Mouse (Mus musculus): ENCODE measurements around the gene Rps11.
A peak's percentile ranks its signal among the peaks of the same experiment; 100 is the strongest.
"Not testable (repeated sequence)": the region's sequence is repeated elsewhere in the genome, so short reads cannot be mapped to it uniquely, and the experiment has no call there.

Gene Rps11

DNA sequence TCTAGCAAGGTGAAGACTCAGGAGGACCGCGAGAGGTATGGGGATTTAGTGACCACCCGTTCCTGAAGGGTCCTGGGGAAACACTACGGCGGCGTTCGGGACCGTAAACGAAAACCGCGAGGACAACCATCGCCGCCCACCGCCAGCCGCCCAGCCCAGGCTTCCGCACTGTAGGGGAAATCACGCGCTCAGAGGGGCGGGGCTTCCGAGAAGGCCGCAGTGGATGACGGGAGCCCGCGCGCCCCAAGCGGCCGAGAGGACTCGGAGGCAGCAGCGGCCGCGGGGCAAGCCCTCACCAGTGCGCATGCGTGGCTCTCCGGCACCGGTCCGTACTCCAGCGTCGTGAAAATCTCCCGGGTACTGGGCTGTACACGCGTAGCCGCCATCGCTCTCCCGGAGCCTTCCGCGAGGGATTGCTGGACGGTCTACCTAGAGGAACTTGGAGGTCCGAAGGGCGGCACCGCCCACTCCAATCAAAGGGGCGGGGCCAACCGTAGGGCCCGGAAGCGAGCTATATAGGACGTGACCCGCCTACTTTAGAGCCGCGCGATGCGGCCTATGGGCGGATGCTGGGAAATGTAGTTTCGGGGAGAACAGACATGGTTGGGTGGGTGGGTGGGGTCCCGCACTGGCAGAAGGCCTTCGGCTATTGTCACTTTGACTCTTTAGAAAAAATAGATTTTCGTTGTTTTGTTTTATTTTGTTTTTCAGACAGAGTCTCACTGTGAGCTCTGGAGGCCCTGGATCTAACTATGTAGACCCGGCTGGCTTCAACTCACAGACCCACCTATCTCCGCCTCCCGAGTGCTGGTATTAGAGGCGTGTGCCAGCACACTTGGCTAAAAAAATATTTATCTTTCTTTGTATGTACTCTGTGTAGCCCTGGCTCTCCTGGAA is 30.1 kb upstream of the Rps11 start, which contains the start of the genes Pih1d1 and Aldh16a1:
Gene Pih1d1 (plus strand): TSS at position 208 of the 897 bp plus-strand sequence.
Gene Aldh16a1 (minus strand): TSS at position 489 of the 897 bp plus-strand sequence.
- peak; percentile 99 for DNase-seq

DNA sequence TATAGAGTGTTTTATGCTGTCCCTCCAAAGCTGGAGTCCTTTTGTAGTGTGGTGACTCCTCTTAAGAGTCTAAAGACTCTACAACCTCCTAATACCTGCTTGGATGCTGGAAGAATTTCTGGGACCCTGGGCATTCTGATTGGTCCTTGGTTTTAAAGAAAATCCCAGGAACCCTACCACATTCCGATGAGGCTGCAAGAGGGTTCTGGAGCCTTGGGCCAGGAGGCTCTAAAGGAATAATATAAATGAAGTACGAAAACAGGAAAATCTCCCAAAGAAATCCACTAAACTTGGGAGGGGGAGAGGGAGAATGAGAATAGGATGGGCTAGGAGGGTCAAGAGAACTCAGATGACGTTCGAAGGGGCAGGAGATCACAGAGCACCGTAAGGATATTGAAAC is 29.3 kb upstream of the Rps11 start:
- no peak for DNase-seq

- not testable (repeated sequence) for DNase-seq
Observed at GRCm38 (mm10) chr7:45153052-45153451, 28.8 kb upstream of the Rps11 start.

GRCm38 (mm10) chr7:45151303-45151702 is 27.1 kb upstream of the Rps11 start:
- DNase-seq: peak; percentile 77

- no peak for DNase-seq
Observed at GRCm38 (mm10) chr7:45150321-45150720, 26.1 kb upstream of the Rps11 start.

DNA sequence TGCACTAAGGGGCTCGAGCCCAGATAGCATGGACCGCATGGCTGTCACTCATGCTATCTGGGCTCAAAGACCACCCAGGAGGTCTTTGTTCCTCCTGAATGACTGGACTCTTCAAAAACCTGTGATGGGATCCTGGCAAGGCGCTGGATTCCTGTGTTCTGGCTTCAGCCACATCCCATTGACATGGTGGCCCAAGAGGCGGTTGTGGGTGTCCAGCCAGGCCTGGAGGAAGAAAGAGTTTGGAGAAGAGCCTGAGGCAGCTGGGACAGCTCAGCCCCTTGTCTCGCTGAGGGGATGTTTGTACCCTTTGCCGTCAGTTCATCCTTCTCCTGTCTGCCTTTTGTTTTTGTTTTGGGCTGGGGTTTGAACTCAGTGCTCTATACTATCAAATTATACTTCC is 25.3 kb upstream of the Rps11 start:
- DNase-seq: peak; percentile 56

GRCm38 (mm10) chr7:45148534-45149098 is 24.4 kb upstream of the Rps11 start:
- peak; percentile 25 for DNase-seq

GRCm38 (mm10) chr7:45147899-45148298 is 23.7 kb upstream of the Rps11 start:
- no peak for DNase-seq

DNA sequence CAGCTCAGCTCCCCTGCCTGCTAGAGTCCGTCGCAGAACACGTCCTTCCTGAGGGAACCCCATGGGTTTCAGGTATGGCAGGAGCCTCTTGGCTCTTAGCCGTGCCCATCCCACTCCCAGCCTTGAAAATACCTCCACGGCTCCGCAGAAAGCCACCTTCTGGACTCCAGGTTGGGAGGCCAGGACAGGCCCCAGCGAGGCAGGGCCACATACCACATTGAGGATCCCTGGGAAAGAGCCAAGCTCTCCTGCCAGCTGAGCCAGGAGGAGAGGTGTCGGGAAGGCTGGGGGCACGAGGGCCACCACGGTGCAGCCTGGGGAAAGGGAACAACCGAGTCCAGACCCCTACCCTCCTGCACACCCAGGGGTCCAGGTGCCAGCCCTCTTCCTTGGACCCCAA is 23.0 kb upstream of the Rps11 start:
- DNase-seq: no peak

DNA sequence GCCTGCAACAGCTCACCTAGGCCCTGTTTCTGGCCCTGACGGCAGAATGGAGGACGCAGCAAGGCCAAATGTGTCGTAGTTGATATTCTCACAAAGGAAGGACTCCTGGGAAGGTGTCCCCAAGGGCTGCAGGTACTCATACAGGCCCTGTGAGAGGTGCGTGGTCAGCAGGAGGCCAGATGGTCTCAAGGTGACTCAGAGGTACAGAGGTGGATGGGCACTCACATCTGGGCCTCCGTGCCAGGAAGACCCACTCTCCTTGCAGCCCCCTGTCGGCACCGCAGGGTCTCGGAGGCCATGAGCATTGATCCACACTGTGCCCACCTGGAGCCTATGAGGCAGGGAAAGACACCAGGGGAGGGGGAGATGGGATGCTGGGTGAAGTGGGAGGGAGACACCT is 21.2 kb upstream of the Rps11 start:
- DNase-seq: no peak

DNA sequence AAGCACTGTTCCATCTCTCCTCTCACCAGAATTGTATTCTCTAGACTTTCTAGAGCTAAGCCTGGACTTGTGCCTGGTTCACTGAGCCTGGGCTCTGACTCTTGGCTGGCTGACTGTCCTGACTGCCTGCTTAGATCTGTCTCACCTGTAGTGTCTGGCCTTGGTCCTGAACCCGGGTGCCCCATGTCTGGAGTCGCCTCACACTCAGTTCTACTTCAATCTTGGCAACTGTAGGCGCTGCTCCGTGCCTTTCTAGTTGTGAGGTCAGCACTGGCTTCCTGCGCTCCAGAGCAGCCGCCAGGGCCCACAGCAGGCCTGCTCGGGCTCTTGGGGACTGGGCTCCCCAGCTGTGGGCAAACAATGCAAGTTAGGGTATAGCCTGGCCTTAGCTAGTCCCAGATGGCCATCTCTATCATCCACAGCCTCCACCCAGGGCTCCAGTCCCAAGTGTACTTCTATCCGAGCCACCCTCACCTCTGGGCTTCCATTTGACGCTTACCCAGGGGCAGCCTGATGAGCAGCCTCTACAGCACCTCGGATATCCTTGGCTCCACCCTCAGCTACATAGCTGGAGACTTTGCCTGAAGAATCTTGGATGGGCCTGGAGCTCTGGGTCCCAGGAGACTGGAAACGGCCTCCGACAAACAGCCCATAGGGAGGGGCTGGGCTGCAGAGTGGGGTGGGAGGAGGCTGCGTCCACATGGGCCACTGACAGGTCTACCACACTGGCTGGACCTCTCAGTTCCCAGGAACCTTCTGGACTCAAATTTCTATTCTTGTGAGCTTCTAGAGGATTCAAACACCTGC is 20.3 kb upstream of the Rps11 start:
- peak; percentile 57 for DNase-seq

DNA sequence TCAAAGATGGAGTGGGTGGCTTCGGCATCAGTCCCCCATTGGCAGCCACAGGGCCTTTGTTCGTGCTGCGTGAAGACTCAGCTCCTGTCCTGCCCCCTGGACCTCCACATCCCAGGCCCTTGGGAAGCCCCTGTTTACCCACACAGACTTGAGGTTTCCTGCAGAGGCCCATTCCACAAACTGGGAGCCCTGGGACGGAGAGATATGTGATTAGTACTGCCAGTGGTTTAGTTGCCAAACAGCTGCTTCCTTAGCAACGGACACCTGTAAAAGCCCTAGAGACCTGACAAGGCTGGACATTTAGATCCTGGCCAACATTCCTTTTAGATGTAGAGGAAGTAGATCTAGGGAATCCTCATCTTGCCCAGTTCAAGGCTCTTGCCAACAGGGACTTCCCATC is 17.7 kb upstream of the Rps11 start:
- no peak for DNase-seq

- no peak for DNase-seq
Observed at GRCm38 (mm10) chr7:45141319-45141718, 17.1 kb upstream of the Rps11 start.

DNA sequence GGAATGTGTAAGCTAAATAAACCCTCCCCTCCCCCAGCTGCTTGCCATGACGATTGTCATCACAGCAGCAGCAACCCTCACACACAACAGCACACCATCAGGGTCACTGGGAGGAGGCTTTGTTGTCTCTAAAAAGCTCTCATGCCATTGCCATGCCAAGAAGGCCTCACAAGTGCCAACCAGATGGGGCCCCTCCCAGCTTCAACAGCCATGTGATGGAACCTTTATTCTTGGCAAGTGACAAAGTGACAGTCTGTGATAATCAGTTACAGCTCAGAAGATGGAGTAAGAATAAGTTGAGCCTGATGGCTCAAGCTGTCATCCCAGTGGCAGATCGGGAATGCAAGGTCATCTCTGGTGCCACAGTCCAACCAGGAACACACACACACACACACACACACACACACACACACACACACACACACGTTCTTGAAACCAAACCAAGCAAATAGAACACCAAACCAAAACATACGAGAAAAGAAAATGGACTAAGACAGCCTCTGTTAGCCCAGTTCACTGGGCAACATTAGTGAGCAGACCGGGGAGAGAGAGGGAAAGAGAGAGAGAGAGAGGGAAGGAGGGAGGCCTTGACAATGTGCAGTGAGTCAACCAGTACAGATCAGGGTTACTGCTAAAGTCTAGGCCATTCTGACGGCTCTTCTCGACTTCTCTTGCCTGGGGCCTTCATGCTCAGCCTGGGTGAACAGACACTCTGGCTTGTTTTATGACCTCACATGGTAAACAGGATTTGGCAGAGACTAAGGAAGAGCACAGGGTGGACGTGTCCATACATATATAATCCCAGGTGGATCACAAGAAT is 15.9 kb upstream of the Rps11 start:
- DNase-seq: peak; percentile 27

GRCm38 (mm10) chr7:45138403-45138802 is 14.2 kb upstream of the Rps11 start:
- DNase-seq: no peak

DNA sequence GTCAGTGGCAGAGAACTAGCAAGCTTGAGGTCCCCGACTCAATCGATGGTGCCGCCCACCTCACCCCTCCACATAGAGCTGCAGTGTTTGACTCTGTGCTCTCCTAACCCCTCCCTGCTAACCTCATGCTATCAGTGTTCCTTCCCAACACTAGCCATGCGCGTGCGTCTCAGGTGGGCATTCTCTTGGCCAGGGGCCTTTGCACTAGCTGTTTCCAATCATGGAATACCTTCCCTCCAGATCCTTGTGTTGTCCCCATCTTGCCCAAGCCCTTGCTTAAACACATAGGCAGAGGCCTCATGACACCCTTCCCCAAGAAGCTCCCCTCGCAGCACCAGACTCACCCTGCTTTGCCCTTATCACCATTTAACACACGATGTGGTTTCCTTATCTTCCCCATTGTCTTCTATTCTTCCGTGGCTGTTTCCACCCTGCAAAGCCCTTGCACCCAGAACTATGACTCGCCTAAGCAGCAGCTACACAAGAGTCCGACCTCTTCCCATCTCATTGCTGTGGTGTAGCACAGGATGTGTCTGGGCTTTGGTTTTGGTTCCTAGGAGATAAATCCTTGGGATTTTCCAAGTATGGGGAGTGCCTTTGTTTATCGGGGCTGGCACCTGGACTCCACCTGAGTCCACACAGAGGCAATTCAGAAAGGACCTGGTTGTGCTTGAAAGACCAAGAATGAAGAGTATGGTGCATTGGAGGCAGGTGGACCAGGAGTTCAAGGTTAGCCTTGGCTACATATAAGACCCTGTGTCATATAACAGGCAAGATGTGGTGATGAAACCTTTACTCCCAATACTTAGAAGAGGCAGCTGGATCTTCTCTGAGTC is 13.2 kb upstream of the Rps11 start:
- no peak for DNase-seq

DNA sequence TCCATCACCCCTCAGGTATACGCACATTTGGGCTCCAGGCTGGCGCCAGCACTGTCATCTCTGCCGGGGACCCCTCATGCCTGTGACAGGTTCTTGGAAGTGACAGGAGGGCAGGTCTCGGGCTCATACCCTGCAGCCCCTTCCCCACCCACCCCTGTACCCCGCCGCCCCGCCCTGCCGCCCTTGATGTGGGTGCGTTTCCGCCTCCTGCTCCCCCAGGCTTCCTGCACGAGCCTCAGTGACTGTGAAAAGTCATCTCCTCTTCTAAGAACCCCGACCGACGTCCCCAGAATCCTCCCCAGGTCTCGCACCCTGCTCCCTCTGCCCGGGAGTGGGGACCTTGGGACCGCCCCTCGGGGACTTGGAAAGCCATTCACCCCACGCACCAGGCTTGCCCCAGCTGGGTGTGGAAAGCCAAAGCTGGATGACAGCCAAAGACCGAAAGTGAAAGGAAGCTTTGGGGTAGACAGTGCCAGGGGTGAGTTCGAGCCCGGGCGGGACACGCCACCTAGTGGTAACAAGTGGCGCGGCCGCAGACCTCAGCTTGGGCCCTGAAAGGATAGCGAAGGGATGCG is 11.8 kb upstream of the Rps11 start, which contains the start of the genes Gm45713 and Flt3l:
Gene Gm45713 (minus strand): TSS at position 239 of the 575 bp plus-strand sequence.
Gene Flt3l (minus strand): TSS at position 440 of the 575 bp plus-strand sequence.
- DNase-seq: peak; percentile 96

DNA sequence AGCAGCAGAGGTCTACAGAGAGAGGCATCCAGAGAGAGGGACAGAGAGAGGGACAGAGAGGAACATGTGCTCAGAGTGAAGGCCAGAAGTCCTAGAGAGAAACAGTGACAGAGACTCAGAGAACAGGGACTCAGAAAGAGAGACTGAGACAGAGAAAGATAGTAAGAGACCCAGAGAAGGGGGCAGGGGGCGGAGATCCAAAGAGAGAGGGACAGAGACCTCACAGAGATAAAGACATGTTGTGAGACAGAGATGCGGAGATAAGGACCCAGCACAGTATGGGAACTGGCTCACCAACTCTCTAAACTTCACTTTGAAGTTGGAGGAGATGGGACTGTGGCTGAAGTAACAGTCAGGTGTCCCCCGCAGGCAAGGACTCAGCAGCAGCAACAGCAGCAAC is 11.1 kb upstream of the Rps11 start:
- no peak for DNase-seq

DNA sequence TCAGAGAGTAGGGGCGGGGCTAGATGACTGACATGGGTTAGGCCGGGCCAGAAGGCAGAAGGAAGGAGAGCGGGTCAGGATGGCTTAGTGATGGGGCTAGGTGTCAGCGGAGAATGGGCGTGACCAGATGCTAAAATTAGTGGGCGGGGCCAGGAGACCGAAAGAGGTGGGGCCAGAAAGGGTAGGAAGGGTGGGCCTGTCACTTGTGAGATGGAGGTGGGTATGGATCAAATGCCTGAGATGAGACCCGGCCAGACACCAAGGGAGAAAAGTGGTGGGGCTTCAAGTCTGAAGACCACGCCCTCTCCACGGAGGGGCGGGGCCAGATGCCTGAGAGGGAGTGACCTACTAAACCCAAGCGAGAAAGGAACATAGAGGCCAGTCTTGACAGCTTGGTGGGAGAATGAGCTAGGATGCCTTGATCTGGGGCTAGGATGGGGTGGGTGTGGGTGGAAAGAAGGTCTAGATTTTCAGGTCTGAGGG is 10.3 kb upstream of the Rps11 start:
- DNase-seq: peak; percentile 64

DNA sequence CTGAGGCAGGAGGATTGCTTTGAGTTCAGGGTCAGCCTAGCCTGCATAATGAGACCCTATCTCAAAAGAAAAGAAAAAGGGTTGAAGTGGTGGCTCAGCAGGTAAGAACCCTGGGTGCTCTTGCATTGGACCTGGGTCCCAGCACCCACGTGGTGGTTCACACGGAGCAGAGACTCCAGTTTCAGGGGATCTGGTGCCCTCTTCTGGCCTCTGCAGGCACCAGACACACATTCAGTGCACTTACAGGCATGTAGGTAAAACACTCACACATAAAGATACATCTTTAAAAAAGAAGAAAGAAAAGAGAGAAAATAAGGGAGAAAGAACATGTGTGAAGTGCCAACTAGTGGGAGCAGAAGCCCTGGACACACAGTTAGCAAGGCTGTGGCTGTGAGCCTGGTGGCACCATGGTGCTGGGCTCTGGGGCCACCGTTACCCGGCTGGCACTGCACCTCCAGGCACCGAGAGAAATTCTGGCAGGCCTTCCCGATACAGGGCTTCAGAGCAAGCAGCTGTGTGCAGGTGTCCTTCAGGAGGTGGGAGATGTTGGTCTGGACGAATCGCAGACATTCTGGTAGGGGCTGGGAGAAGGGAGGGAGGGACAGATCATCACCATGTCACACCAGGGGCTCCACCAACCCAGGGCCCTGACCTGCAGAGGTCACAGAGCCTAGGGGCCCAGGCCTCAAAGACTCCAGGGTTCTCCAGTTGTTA is 9.4 kb upstream of the Rps11 start:
- no peak for DNase-seq

Data from lung, postnatal 36 days (tissue).